Mouse (Mus musculus): Measurements from ENCODE around the gene Lsm7. TPM values are rescaled to one million over a fixed set of nuclear protein-coding genes. Genes with fewer than 3 reads are reported as not detected.
"Not testable (repeated sequence)": the region's sequence is repeated elsewhere in the genome, so short reads cannot be mapped to it uniquely, and the experiment has no call there.

Lsm7 gene
- total and polyA plus RNA-seq, 2 experiments from 2014 or later = 249 to 299 TPM

GRCm38 (mm10) chr10:80823316-80823715 is 31.7 kb downstream of the Lsm7 start:
- ATAC-seq (ENCODE audit: low FRiP score) = no peak
- no peaks in the 10 kb centered on the region for H3K36me3 ChIP-seq (ENCODE audit: insufficient read depth, low read length)
- 94% methylated on average over 1 of the region's 1 CpGs for WGBS
- no peak overlapping the region for H3K4me3 ChIP-seq (ENCODE audit: low read depth, low read length)
- H3K4me1 ChIP-seq (ENCODE audit: insufficient read depth, low read length) = peaks cover 6% of the 10 kb centered on the region; the same call in 1 of the 2 replicates
- no peak for DNase-seq (ENCODE audit: low spot score)
- no peak overlapping the region for H3K27ac ChIP-seq (ENCODE audit: low read depth, low read length)
- no peak overlapping the region for H3K9ac ChIP-seq (replicated peaks; ENCODE audit: low read length, poor library complexity, severe bottlenecking)
- H3K9me3 ChIP-seq (ENCODE audit: low read length) = no peaks in the 10 kb centered on the region
- no peaks in the 10 kb centered on the region for H3K27me3 ChIP-seq (ENCODE audit: insufficient read depth, low read length)
- no peak overlapping the region for H3K4me2 ChIP-seq (ENCODE audit: low read depth, low read length, poor library complexity, severe bottlenecking)
- TF ChIP-seq CTCF (IDR thresholded peaks at IDR 0.05) = no peak; the same call in 1 of the 2 replicates

DNA sequence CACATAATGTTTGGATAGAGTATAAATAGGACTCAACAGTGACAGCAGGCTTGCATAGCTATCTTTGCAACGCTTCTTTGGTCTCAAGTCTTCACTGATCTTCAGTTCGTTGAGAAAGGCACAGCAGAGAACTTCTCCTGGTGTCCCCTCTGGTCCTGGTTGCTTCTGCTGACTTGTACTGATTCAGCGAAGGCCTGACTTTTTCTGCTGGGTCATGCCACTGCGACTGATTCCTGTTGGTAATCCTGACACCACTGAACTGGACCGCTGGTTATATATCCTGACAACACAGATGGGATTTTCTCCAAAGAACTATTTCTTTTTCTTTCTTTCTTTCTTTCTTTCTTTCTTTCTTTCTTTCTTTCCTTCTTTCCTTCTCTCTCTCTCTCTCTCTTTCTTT is 32.5 kb downstream of the Lsm7 start:
- H3K9me3 ChIP-seq (ENCODE audit: low read length) = no peaks in the 10 kb centered on the region
- no peaks in the 10 kb centered on the region for H3K36me3 ChIP-seq (ENCODE audit: insufficient read depth, low read length)
- H3K4me3 ChIP-seq (ENCODE audit: low read depth, low read length) = no peak overlapping the region
- peaks cover 1% of the 10 kb centered on the region; the same call in 1 of the 2 replicates for H3K4me1 ChIP-seq (ENCODE audit: insufficient read depth, low read length)
- no peak for TF ChIP-seq CTCF (IDR thresholded peaks at IDR 0.05)
- ATAC-seq (ENCODE audit: low FRiP score) (no peak), DNase-seq (ENCODE audit: low spot score) (no peak)
- no peak overlapping the region for H3K4me2 ChIP-seq (ENCODE audit: low read depth, low read length, poor library complexity, severe bottlenecking)
- WGBS = 89% methylated on average over 5 of the region's 5 CpGs
- H3K27me3 ChIP-seq (ENCODE audit: insufficient read depth, low read length) = no peaks in the 10 kb centered on the region
- no peak overlapping the region for H3K27ac ChIP-seq (ENCODE audit: low read depth, low read length)
- no peak overlapping the region for H3K9ac ChIP-seq (replicated peaks; ENCODE audit: low read length, poor library complexity, severe bottlenecking)

- DNase-seq (ENCODE audit: low spot score) (no peak), ATAC-seq (ENCODE audit: low FRiP score) (no peak)
- Histone ChIP-seq H3K4me1 (ENCODE audit: insufficient read depth, low read length) (no peaks in the 10 kb centered on the region), H3K4me3 (ENCODE audit: low read depth, low read length) (no peak overlapping the region), H3K4me2 (ENCODE audit: low read depth, low read length, poor library complexity, severe bottlenecking) (no peak overlapping the region), H3K27me3 (ENCODE audit: insufficient read depth, low read length) (no peaks in the 10 kb centered on the region), H3K27ac (ENCODE audit: low read depth, low read length) (no peak overlapping the region), H3K36me3 (ENCODE audit: insufficient read depth, low read length) (no peaks in the 10 kb centered on the region), H3K9ac (replicated peaks; ENCODE audit: low read length, poor library complexity, severe bottlenecking) (no peak overlapping the region), H3K9me3 (ENCODE audit: low read length) (no peaks in the 10 kb centered on the region)
- WGBS = 38% methylated on average over 2 of the region's 2 CpGs
- peak; percentile 68 for TF ChIP-seq CTCF (IDR thresholded peaks at IDR 0.05)
Measured at GRCm38 (mm10) chr10:80821991-80822390, 33.0 kb downstream of the Lsm7 start.

DNA sequence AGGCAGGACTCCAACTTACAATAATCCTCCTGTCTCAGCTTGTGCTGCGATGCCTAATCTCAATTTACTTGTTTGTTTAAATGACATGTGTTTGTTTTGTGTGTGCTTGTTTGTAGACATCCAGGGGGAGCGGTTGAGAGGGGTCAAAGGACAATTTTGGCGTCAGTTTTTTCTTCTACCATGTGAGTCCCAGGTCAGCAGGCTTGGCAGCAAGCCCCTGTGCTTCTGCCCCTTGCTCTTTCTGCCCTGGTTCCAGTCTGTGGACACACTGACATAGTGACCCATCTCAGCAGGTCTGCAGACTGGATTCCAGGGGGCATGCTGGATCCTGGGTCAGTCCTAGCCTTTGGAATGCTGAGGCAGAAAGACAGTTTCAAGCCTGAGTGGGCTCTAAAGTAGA is 35.6 kb downstream of the Lsm7 start:
- Histone ChIP-seq H3K27ac (ENCODE audit: low read depth, low read length) (no peak overlapping the region), H3K9me3 (ENCODE audit: low read length) (no peaks in the 10 kb centered on the region), H3K36me3 (ENCODE audit: insufficient read depth, low read length) (no peaks in the 10 kb centered on the region), H3K4me3 (ENCODE audit: low read depth, low read length) (no peak overlapping the region), H3K9ac (replicated peaks; ENCODE audit: low read length, poor library complexity, severe bottlenecking) (no peak overlapping the region), H3K27me3 (ENCODE audit: insufficient read depth, low read length) (no peaks in the 10 kb centered on the region), H3K4me1 (ENCODE audit: insufficient read depth, low read length) (no peaks in the 10 kb centered on the region), H3K4me2 (ENCODE audit: low read depth, low read length, poor library complexity, severe bottlenecking) (no peak overlapping the region)
- ATAC-seq (ENCODE audit: low FRiP score) (no peak), DNase-seq (ENCODE audit: low spot score) (no peak)
- no peak for TF ChIP-seq CTCF (IDR thresholded peaks at IDR 0.05)
- 54% methylated on average over 3 of the region's 3 CpGs for WGBS

DNA sequence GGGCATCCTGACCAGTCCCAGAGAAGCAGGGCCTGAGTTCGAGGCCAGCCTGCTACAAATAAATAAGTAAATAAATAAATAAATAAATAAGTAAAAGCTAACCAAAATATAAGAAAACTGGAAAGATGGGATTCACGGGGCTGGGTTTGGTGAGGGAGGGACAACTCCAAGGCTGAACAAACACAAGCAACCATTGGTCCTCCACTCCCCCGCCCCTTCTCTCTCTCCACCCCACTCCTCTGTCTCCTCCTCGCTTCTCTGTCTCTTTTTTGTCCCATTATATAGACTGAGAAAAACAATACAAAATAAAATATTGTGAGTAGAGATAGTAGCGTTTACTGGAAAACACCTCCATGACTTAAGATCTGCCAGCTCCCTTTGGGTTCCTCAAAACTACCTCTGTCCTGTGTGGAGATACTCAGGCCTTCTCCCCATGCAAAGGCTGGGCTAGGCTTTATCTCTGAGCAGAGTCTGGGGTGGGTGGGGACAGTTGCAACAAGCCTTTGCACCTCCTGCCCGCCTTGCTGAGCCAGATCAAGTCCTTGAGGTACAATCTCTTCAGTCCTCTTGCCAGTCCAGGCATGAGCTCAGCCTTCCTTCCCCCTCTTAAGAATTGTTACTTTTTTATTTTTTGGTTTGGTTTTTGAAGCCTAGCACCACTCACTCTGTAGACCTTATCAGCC is 36.3 kb downstream of the Lsm7 start:
- H3K36me3 ChIP-seq (ENCODE audit: insufficient read depth, low read length) = no peaks in the 10 kb centered on the region
- DNase-seq (ENCODE audit: low spot score) (no peak), ATAC-seq (ENCODE audit: low FRiP score) (no peak)
- no peaks in the 10 kb centered on the region for H3K4me1 ChIP-seq (ENCODE audit: insufficient read depth, low read length)
- no peaks in the 10 kb centered on the region for H3K27me3 ChIP-seq (ENCODE audit: insufficient read depth, low read length)
- H3K9me3 ChIP-seq (ENCODE audit: low read length) = no peaks in the 10 kb centered on the region
- H3K27ac ChIP-seq (ENCODE audit: low read depth, low read length) = no peak overlapping the region
- no peak for TF ChIP-seq CTCF (IDR thresholded peaks at IDR 0.05)
- H3K9ac ChIP-seq (replicated peaks; ENCODE audit: low read length, poor library complexity, severe bottlenecking) = no peak overlapping the region
- no peak overlapping the region for H3K4me2 ChIP-seq (ENCODE audit: low read depth, low read length, poor library complexity, severe bottlenecking)
- no peak overlapping the region for H3K4me3 ChIP-seq (ENCODE audit: low read depth, low read length)
- WGBS = 58% methylated on average over 6 of the region's 6 CpGs

DNA sequence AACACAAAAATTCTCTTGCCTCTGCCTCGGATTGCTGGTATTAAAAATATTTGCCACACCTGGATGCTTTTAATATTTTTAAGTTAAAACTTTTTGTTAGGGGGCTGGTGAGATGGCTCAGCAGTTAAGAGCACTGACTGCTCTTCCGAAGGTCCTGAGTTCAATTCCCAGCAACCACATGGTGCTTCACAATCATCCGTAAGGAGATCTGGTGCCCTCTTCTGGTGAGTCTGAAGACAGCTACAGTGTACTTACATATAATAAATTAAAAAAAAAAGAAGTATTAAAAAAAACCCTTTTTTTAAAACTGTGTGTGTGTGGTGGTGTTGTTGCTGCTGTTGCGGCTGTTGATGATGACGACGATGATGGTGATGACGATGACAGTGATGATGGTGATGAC is 37.1 kb downstream of the Lsm7 start:
- not testable (repeated sequence) for ATAC-seq (ENCODE audit: low FRiP score); H3K4me2 ChIP-seq (ENCODE audit: low read depth, low read length, poor library complexity, severe bottlenecking); H3K27me3 ChIP-seq (ENCODE audit: insufficient read depth, low read length); H3K4me1 ChIP-seq (ENCODE audit: insufficient read depth, low read length); DNase-seq (ENCODE audit: low spot score); H3K4me3 ChIP-seq (ENCODE audit: low read depth, low read length); H3K9me3 ChIP-seq (ENCODE audit: low read length); H3K36me3 ChIP-seq (ENCODE audit: insufficient read depth, low read length); H3K9ac ChIP-seq (replicated peaks; ENCODE audit: low read length, poor library complexity, severe bottlenecking); H3K27ac ChIP-seq (ENCODE audit: low read depth, low read length)
- 81% methylated on average over 7 of the region's 7 CpGs for WGBS
- TF ChIP-seq CTCF (IDR thresholded peaks at IDR 0.05) = peak; percentile 44; the same call in 1 of the 2 replicates
